Mouse (Mus musculus): ENCODE measurements around the gene Arhgdia.

Arhgdia gene

GRCm38 (mm10) chr11:120578694-120579243 lies 2.7 kb downstream of the Arhgdia start:
- in situ Hi-C loops (cut with MseI, MboI), result no loop called here

GRCm38 (mm10) chr11:120578024-120578693 lies 3.3 kb downstream of the Arhgdia start:
- in situ Hi-C loops (cut with MseI, MboI), result no loop called here

GRCm38 (mm10) chr11:120577211-120578023 lies 4.0 kb downstream of the Arhgdia start:
- in situ Hi-C loops (cut with MseI, MboI), result no loop called here

- in situ Hi-C loops (cut with MseI, MboI), result no loop called here
Measured at GRCm38 (mm10) chr11:120576365-120576981, 5.0 kb downstream of the Arhgdia start.

GRCm38 (mm10) chr11:120575940-120576339 lies 5.5 kb downstream of the Arhgdia start:
- in situ Hi-C loops (cut with MseI, MboI), result no loop called here

- in situ Hi-C loops (cut with MseI, MboI), result no loop called here
Measured at GRCm38 (mm10) chr11:120575046-120575445, 6.4 kb downstream of the Arhgdia start.

- in situ Hi-C loops (cut with MseI, MboI), result no loop called here
Measured at GRCm38 (mm10) chr11:120574278-120574600, 7.2 kb downstream of the Arhgdia start.

GRCm38 (mm10) chr11:120573585-120574277 lies 7.7 kb downstream of the Arhgdia start:
- in situ Hi-C loops (cut with MseI, MboI), result no loop called here

- in situ Hi-C loops (cut with MseI, MboI), result no loop called here
Measured at GRCm38 (mm10) chr11:120572752-120573584, 8.5 kb downstream of the Arhgdia start, which contains the start of gene P4hb. Gene P4hb, minus strand, starts transcription at chr11:120573253.

GRCm38 (mm10) chr11:120572417-120572751 lies 9.0 kb downstream of the Arhgdia start:
- in situ Hi-C loops (cut with MseI, MboI), result no loop called here

- in situ Hi-C loops (cut with MseI, MboI), result no loop called here
Measured at GRCm38 (mm10) chr11:120571754-120572416, 9.5 kb downstream of the Arhgdia start.

GRCm38 (mm10) chr11:120571122-120571521 lies 10.3 kb downstream of the Arhgdia start:
- in situ Hi-C loops (cut with MseI, MboI), result no loop called here

GRCm38 (mm10) chr11:120568324-120568723 lies 13.1 kb downstream of the Arhgdia start:
- in situ Hi-C loops (cut with MseI, MboI), result no loop called here

- in situ Hi-C loops (cut with MseI, MboI), result no loop called here
Measured at GRCm38 (mm10) chr11:120565114-120565513, 16.3 kb downstream of the Arhgdia start.

- in situ Hi-C loops (cut with MseI, MboI), result no loop called here
Measured at GRCm38 (mm10) chr11:120562949-120563348, 18.5 kb downstream of the Arhgdia start.

GRCm38 (mm10) chr11:120560952-120561728 lies 20.3 kb downstream of the Arhgdia start:
- in situ Hi-C loops (cut with MseI, MboI), result no loop called here

GRCm38 (mm10) chr11:120558843-120559242 lies 22.6 kb downstream of the Arhgdia start:
- in situ Hi-C loops (cut with MseI, MboI), result loop anchor here in 1 of 2 experiments (5.0 kb wide), 1 partner anchor 37 kb away; no protein-coding TSS in a partner anchor

GRCm38 (mm10) chr11:120555260-120555659 lies 26.2 kb downstream of the Arhgdia start:
- in situ Hi-C loops (cut with MseI, MboI), result loop anchor here in 1 of 2 experiments (5.0 kb wide), 1 partner anchor 33 kb away; no protein-coding TSS in a partner anchor

- in situ Hi-C loops (cut with MseI, MboI), result loop anchor here in 1 of 2 experiments (5.0 kb wide), 1 partner anchor 33 kb away; no protein-coding TSS in a partner anchor
Measured at GRCm38 (mm10) chr11:120554834-120555233, 26.6 kb downstream of the Arhgdia start.

Measured in mouse trophoblast stem cell (cell line).